Mouse (Mus musculus) hindbrain, embryonic 11.5 days (tissue): ENCODE data around the gene Aldh3a2. TPM values are rescaled to one million over a fixed set of nuclear protein-coding genes. Genes with fewer than 3 reads are reported as not detected.
A peak's percentile ranks its signal among the peaks of the same experiment; 100 is the strongest.
"Not testable (repeated sequence)": the region's sequence is repeated elsewhere in the genome, so short reads cannot be mapped to it uniquely, and the experiment has no call there.

ENCODE experiments used
- ATAC-seq: fragments of 200-750 bp; cut with Nextera tagmentation; 2 replicates; pipeline ENCODE4 v1.8.0; 2017; ENCODE audit warnings: mild to moderate bottlenecking, moderate TSS enrichment, moderate library complexity; ENCODE audit not compliant: low FRiP score
- DNase-seq: peaks from one replicate; pipeline ENCODE4 v3.0.0-alpha.2; 2015; ENCODE audit warnings: low spot score
- H3K27ac ChIP-seq: fragments of 300-500 bp; sonication (generic); 2 replicates; pipeline ENCODE4 v1.5.1; 2014; ENCODE audit warnings: mild to moderate bottlenecking, low read depth, low read length
- H3K27me3 ChIP-seq: fragments of 300-500 bp; sonication (generic); 2 replicates; pipeline ENCODE4 v1.6.1; 2014; ENCODE audit warnings: mild to moderate bottlenecking, low read length, moderate library complexity, mixed read lengths; ENCODE audit not compliant: control insufficient read depth, insufficient read depth
- H3K36me3 ChIP-seq: fragments of 300-500 bp; sonication (generic); 2 replicates; pipeline ENCODE4 v1.6.1; 2014; ENCODE audit warnings: mild to moderate bottlenecking, low read length, moderate library complexity, mixed read lengths; ENCODE audit not compliant: control insufficient read depth, insufficient read depth
- H3K4me1 ChIP-seq: fragments of 300-500 bp; sonication (generic); replicated peaks from 2 replicates; pipeline ENCODE4 v1.6.1; 2014; ENCODE audit warnings: low read length, mixed read lengths; ENCODE audit not compliant: control insufficient read depth, insufficient read depth
- H3K4me2 ChIP-seq: fragments of 300-500 bp; sonication (generic); replicated peaks from 2 replicates; pipeline ENCODE4 v1.6.1; 2014; ENCODE audit warnings: mild to moderate bottlenecking, low read depth, low read length
- H3K4me3 ChIP-seq: fragments of 300-500 bp; sonication (generic); 2 replicates; pipeline ENCODE4 v1.5.1; 2014; ENCODE audit warnings: low read depth, low read length
- H3K9ac ChIP-seq: fragments of 300-500 bp; sonication (generic); 2 replicates; pipeline ENCODE4 v1.6.1; 2014; ENCODE audit warnings: low read depth, low read length
- H3K9me3 ChIP-seq: fragments of 300-500 bp; sonication (generic); 2 replicates; pipeline ENCODE4 v1.6.1; 2016; ENCODE audit warnings: low read length; ENCODE audit not compliant: control insufficient read depth
- WGBS: fragments of 180-500 bp; shearing (Covaris S2); extraction: QIAGEN DNeasy Blood & Tissue Kit; methylation state at CpG from one replicate; pipeline ENCODE4 v1.1.7; 2014; 5-methylcytosine and 5-hydroxymethylcytosine counted together
- polyA plus RNA-seq: library from polyadenylated mRNA; unstranded; fragments of >200 nt; fragmentation: Nextera tagmentation; extraction: Ambion mirVana; gene quantifications from 2 replicates; pipeline ENCODE4 v1.2.1, GENCODE M21; 2014

Gene Aldh3a2
- polyA plus RNA-seq, result 24.9 and 26.8 TPM in 2 replicates

- peak within 1 kb of the TSS; percentile 82 for H3K27ac ChIP-seq
- WGBS, result 2% methylated on average over 54 of the region's 58 CpGs
- peak; percentile 94 for DNase-seq
These were observed at the start of gene Aldh3a2 for GRCm38 (mm10) chr11:61266551-61267533. TSS of gene Aldh3a2 (minus strand) at chr11:61267464.

GRCm38 (mm10) chr11:61316864-61317263 is 49.6 kb upstream of the Aldh3a2 start:
- H3K4me1 ChIP-seq, result no peaks in the 10 kb centered on the region
- no peaks in the 10 kb centered on the region for H3K36me3 ChIP-seq
- H3K4me3 ChIP-seq, result no peak overlapping the region
- no peak for DNase-seq
- H3K9ac ChIP-seq, result no peak overlapping the region
- 82% methylated on average over 2 of the region's 2 CpGs for WGBS
- H3K27me3 ChIP-seq, result no peaks in the 10 kb centered on the region
- no peak for ATAC-seq
- no peaks in the 10 kb centered on the region for H3K9me3 ChIP-seq
- H3K27ac ChIP-seq, result no peak overlapping the region
- no peak overlapping the region for H3K4me2 ChIP-seq

More at GRCm38 (mm10) chr11:61266551-61267533, at the start of gene Aldh3a2:
- Histone ChIP-seq H3K27me3 (no peaks in the 10 kb centered on the region), H3K36me3 (no peaks in the 10 kb centered on the region), H3K9me3 (no peaks in the 10 kb centered on the region), H3K4me3 (peak within 1 kb of the TSS; percentile 69), H3K4me2 (peak within 1 kb of the TSS; percentile 51), H3K4me1 (no peaks in the 10 kb centered on the region), H3K9ac (peak within 1 kb of the TSS; percentile 91)
- ATAC-seq, result peak; percentile 100

- Histone ChIP-seq H3K36me3 (no peaks in the 10 kb centered on the region), H3K4me3 (no peak overlapping the region), H3K9ac (no peak overlapping the region), H3K27me3 (no peaks in the 10 kb centered on the region), H3K4me2 (no peak overlapping the region), H3K27ac (no peak overlapping the region), H3K4me1 (no peaks in the 10 kb centered on the region), H3K9me3 (no peaks in the 10 kb centered on the region)
- 71% methylated on average over 7 of the region's 7 CpGs for WGBS
- DNase-seq (no peak), ATAC-seq (no peak)
These were observed 43.1 kb upstream of the Aldh3a2 start for GRCm38 (mm10) chr11:61310321-61310720.

- ATAC-seq, result no peak
- Histone ChIP-seq H3K9ac (no peak overlapping the region), H3K4me2 (no peak overlapping the region), H3K36me3 (no peaks in the 10 kb centered on the region), H3K9me3 (no peaks in the 10 kb centered on the region), H3K27ac (no peak overlapping the region), H3K27me3 (no peaks in the 10 kb centered on the region), H3K4me3 (no peak overlapping the region), H3K4me1 (no peaks in the 10 kb centered on the region)
- WGBS, result 73% methylated on average over 12 of the region's 12 CpGs
- DNase-seq, result no peak
These were observed 42.6 kb upstream of the Aldh3a2 start for GRCm38 (mm10) chr11:61309831-61310230.

GRCm38 (mm10) chr11:61307795-61308194 is 40.5 kb upstream of the Aldh3a2 start:
- 44% methylated on average over 7 of the region's 7 CpGs for WGBS
- Histone ChIP-seq H3K4me2 (no peak overlapping the region), H3K27ac (no peak overlapping the region), H3K9me3 (no peaks in the 10 kb centered on the region), H3K4me3 (no peak overlapping the region), H3K9ac (no peak overlapping the region), H3K4me1 (no peaks in the 10 kb centered on the region), H3K36me3 (no peaks in the 10 kb centered on the region), H3K27me3 (no peaks in the 10 kb centered on the region)
- DNase-seq (no peak), ATAC-seq (no peak)

- Histone ChIP-seq H3K4me1 (no peaks in the 10 kb centered on the region; the same call in 1 of the 2 replicates), H3K9me3 (no peaks in the 10 kb centered on the region), H3K27me3 (no peaks in the 10 kb centered on the region), H3K4me3 (no peak overlapping the region), H3K36me3 (no peaks in the 10 kb centered on the region), H3K9ac (no peak overlapping the region), H3K27ac (no peak overlapping the region), H3K4me2 (no peak overlapping the region)
- WGBS, result 80% methylated on average over 4 of the region's 4 CpGs
- ATAC-seq (no peak), DNase-seq (peak; percentile 41)
These were observed 38.1 kb upstream of the Aldh3a2 start for GRCm38 (mm10) chr11:61305377-61305776.

GRCm38 (mm10) chr11:61304535-61304934 is 37.3 kb upstream of the Aldh3a2 start:
- WGBS, result 91% methylated on average over 5 of the region's 10 CpGs
- DNase-seq, result not testable (repeated sequence)

GRCm38 (mm10) chr11:61300716-61301392 is 33.6 kb upstream of the Aldh3a2 start:
- Histone ChIP-seq H3K27me3 (no peaks in the 10 kb centered on the region), H3K36me3 (no peaks in the 10 kb centered on the region), H3K4me2 (peak overlapping the region; percentile 11; the same call in 1 of the 2 replicates), H3K9me3 (no peaks in the 10 kb centered on the region), H3K9ac (0 out of 2 replicates have a peak overlapping the region, but pooled peaks have one; percentile 15), H3K4me3 (no peak overlapping the region), H3K27ac (no peak overlapping the region), H3K4me1 (no peaks in the 10 kb centered on the region; the same call in 1 of the 2 replicates)
- DNase-seq, result no peak
- 22% methylated on average over 10 of the region's 16 CpGs for WGBS
- no peak for ATAC-seq

More at GRCm38 (mm10) chr11:61304535-61304934, 37.3 kb upstream of the Aldh3a2 start:
- H3K36me3 ChIP-seq, H3K27ac ChIP-seq, H3K9me3 ChIP-seq, H3K27me3 ChIP-seq, H3K4me3 ChIP-seq, H3K4me2 ChIP-seq, H3K4me1 ChIP-seq, H3K9ac ChIP-seq, ATAC-seq: not testable (repeated sequence)
